Mouse (Mus musculus) megakaryocyte, embryonic 14.5 days (primary cell): ENCODE data around the gene Ankrd13d.

ENCODE experiments used
- FLI1 ChIP-seq: IDR thresholded peaks from 2 replicates; pipeline ENCODE4 v1.6.1; 2012; ENCODE audit warnings: low read length, inconsistent platforms, mixed read lengths
- GATA1 ChIP-seq: IDR thresholded peaks from 3 replicates; pipeline ENCODE4 v1.6.1; 2012; ENCODE audit warnings: mixed read lengths, low read length, inconsistent platforms, borderline replicate concordance

GRCm38 (mm10) chr19:4279487-4279886, 3.5 kb downstream of the Ankrd13d start:
- TF ChIP-seq GATA1: no peak
- TF ChIP-seq FLI1: no peak
